Mouse (Mus musculus) liver, embryonic 11.5 days (tissue): Measurements from ENCODE around the gene Olfr671. TPM values are rescaled to one million over a fixed set of nuclear protein-coding genes. Genes with fewer than 3 reads are reported as not detected.
"Not testable (repeated sequence)": the region's sequence is repeated elsewhere in the genome, so short reads cannot be mapped to it uniquely, and the experiment has no call there.

Experiments
- ATAC-seq: fragments of 200-750 bp; cut with Nextera tagmentation; replicated peaks from 2 replicates; pipeline ENCODE4 v1.8.0; 2017; ENCODE audit warnings: moderate number of reproducible peaks, mild to moderate bottlenecking, moderate TSS enrichment, moderate library complexity; ENCODE audit not compliant: low FRiP score
- DNase-seq: peaks from one replicate; pipeline ENCODE4 v3.0.0-alpha.2; 2017; ENCODE audit warnings: low spot score
- H3K27ac ChIP-seq: fragments of 300-500 bp; sonication (generic); 2 replicates; pipeline ENCODE4 v1.5.1; 2014; ENCODE audit warnings: mild to moderate bottlenecking, low read depth, low read length, control low read depth
- H3K27me3 ChIP-seq: fragments of 300-500 bp; sonication (generic); replicated peaks from 2 replicates; pipeline ENCODE4 v1.6.1; 2014; ENCODE audit warnings: low read length, mixed read lengths; ENCODE audit not compliant: control insufficient read depth, insufficient read depth
- H3K36me3 ChIP-seq: fragments of 300-500 bp; sonication (generic); 2 replicates; pipeline ENCODE4 v1.6.1; 2014; ENCODE audit warnings: mild to moderate bottlenecking, low read length, moderate library complexity, mixed read lengths; ENCODE audit not compliant: control insufficient read depth, insufficient read depth
- H3K4me1 ChIP-seq: fragments of 300-500 bp; sonication (generic); replicated peaks from 2 replicates; pipeline ENCODE4 v1.6.1; 2014; ENCODE audit warnings: low read length, mixed read lengths; ENCODE audit not compliant: control insufficient read depth, insufficient read depth
- H3K4me2 ChIP-seq: fragments of 300-500 bp; sonication (generic); 2 replicates; pipeline ENCODE4 v1.6.1; 2014; ENCODE audit warnings: mild to moderate bottlenecking, control low read depth, moderate library complexity
- H3K4me3 ChIP-seq: fragments of 300-500 bp; sonication (generic); 2 replicates; pipeline ENCODE4 v1.5.1; 2014; ENCODE audit warnings: low read depth, low read length, control low read depth
- H3K9ac ChIP-seq: fragments of 300-500 bp; sonication (generic); 2 replicates; pipeline ENCODE4 v1.6.1; 2014; ENCODE audit warnings: low read depth, low read length, control low read depth
- H3K9me3 ChIP-seq: fragments of 300-500 bp; sonication (generic); 2 replicates; pipeline ENCODE4 v1.6.1; 2016; ENCODE audit warnings: low read length, inconsistent platforms, mixed read lengths; ENCODE audit not compliant: control insufficient read depth
- WGBS: fragments of 180-500 bp; shearing (Covaris S2); extraction: QIAGEN DNeasy Blood & Tissue Kit; methylation state at CpG from one replicate; pipeline ENCODE4 v1.1.7; 2014; 5-methylcytosine and 5-hydroxymethylcytosine counted together
- polyA plus RNA-seq: library from polyadenylated mRNA; unstranded; fragments of >200 nt; fragmentation: Nextera tagmentation; extraction: Ambion mirVana; gene quantifications from 2 replicates; pipeline ENCODE4 v1.2.1, GENCODE M21; 2014

Olfr671 gene
- polyA plus RNA-seq: not detected in 2 replicates

- Histone ChIP-seq H3K4me1 (no peaks in the 10 kb centered on the region), H3K27me3 (no peaks in the 10 kb centered on the region), H3K4me2 (no peak within 1 kb of the TSS), H3K9me3 (no peaks in the 10 kb centered on the region), H3K36me3 (no peaks in the 10 kb centered on the region), H3K27ac (no peak within 1 kb of the TSS), H3K9ac (no peak within 1 kb of the TSS), H3K4me3 (no peak within 1 kb of the TSS)
- DNase-seq (no peak), ATAC-seq (no peak)
- 66% methylated on average over 1 of the region's 1 CpGs for WGBS
These were observed at the start of gene Olfr671 for GRCm38 (mm10) chr7:104979026-104979425. Olfr671 (minus strand) TSS chr7:104979126.

- Histone ChIP-seq H3K27ac (no peak within 1 kb of the TSS), H3K4me2 (no peak within 1 kb of the TSS), H3K9me3 (no peaks in the 10 kb centered on the region), H3K36me3 (no peaks in the 10 kb centered on the region), H3K27me3 (no peaks in the 10 kb centered on the region), H3K4me3 (no peak within 1 kb of the TSS), H3K9ac (no peak within 1 kb of the TSS), H3K4me1 (no peaks in the 10 kb centered on the region)
- DNase-seq: no peak
- ATAC-seq: no peak
- WGBS: 69% methylated on average over 1 of the region's 1 CpGs
These were observed 49.4 kb upstream of the Olfr671 start, which contains the start of gene Olfr675 for GRCm38 (mm10) chr7:105028360-105028759. Olfr675 (minus strand) TSS chr7:105028460.

- no peak overlapping the region for H3K9ac ChIP-seq
- WGBS: 77% methylated on average over 1 of the region's 1 CpGs
- ATAC-seq: no peak
- no peaks in the 10 kb centered on the region for H3K9me3 ChIP-seq
- no peaks in the 10 kb centered on the region for H3K4me1 ChIP-seq
- no peak overlapping the region for H3K4me3 ChIP-seq
- DNase-seq: no peak
- H3K36me3 ChIP-seq: no peaks in the 10 kb centered on the region
- H3K27me3 ChIP-seq: no peaks in the 10 kb centered on the region
- H3K4me2 ChIP-seq: no peak overlapping the region
- no peak overlapping the region for H3K27ac ChIP-seq
These were observed 43.6 kb upstream of the Olfr671 start for GRCm38 (mm10) chr7:105022530-105022929.

- no peaks in the 10 kb centered on the region for H3K9me3 ChIP-seq
- H3K27me3 ChIP-seq: no peaks in the 10 kb centered on the region
- ATAC-seq: no peak
- no peak for DNase-seq
- H3K4me3 ChIP-seq: no peak within 1 kb of the TSS
- H3K4me2 ChIP-seq: no peak within 1 kb of the TSS
- no peak within 1 kb of the TSS for H3K27ac ChIP-seq
- H3K4me1 ChIP-seq: no peaks in the 10 kb centered on the region
- H3K36me3 ChIP-seq: no peaks in the 10 kb centered on the region
- no peak within 1 kb of the TSS for H3K9ac ChIP-seq
These were observed 23.0 kb upstream of the Olfr671 start, which contains the start of gene Olfr672 for GRCm38 (mm10) chr7:105001929-105002328. Olfr672 (minus strand) TSS chr7:105002029.

DNA sequence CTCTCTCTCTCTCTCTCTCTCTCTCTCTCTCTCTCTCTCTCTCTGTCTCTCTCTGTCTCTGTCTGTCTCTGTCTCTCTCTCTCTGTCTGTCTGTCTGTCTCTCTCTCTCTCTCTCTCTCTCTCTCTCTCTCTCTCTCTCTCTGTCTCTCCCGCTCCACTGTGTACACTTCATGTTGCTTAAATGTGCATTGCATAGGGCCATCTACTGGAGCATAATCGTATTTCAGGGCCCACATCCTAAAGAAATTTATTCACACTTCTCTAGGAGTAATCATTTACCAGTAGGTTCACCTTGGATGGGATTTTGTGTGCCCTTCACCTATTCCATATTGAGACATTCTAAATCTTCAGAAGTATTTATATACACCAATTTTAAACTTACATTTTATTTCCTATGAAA is 6.4 kb downstream of the Olfr671 start:
- not testable (repeated sequence) for H3K27ac ChIP-seq, H3K4me2 ChIP-seq, H3K36me3 ChIP-seq, DNase-seq, H3K4me3 ChIP-seq, H3K4me1 ChIP-seq, ATAC-seq, H3K9ac ChIP-seq, H3K27me3 ChIP-seq, H3K9me3 ChIP-seq
- WGBS: 72% methylated on average over 2 of the region's 2 CpGs

DNA sequence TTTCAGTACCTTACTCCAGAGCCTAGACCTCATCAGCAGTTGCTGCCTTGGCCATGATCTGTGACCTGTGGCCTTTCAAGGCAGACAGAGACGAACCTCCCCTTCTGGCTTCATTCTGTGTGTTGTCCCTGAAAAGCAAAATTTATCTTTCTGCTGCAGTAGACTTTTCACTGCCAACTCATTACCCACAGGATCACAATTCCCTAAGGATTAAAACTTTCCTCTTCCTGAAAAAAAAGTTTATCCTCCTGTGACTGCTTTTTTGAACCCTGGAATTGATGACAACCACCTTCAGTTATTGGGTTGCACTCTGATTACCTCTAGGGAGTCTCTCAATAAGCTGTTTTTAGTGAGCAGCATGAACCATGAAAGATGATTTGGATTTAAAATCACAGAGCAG is 16.4 kb downstream of the Olfr671 start, which contains the start of gene Olfr670:
Gene Olfr670 (minus strand): TSS at position 101 of the 400 bp plus-strand sequence.
- Histone ChIP-seq H3K9ac (no peak within 1 kb of the TSS), H3K27ac (no peak within 1 kb of the TSS), H3K27me3 (no peaks in the 10 kb centered on the region), H3K4me2 (no peak within 1 kb of the TSS), H3K9me3 (no peaks in the 10 kb centered on the region), H3K4me3 (no peak within 1 kb of the TSS), H3K36me3 (no peaks in the 10 kb centered on the region), H3K4me1 (no peaks in the 10 kb centered on the region)
- DNase-seq: no peak
- no peak for ATAC-seq
- WGBS: 45% methylated on average over 1 of the region's 1 CpGs

GRCm38 (mm10) chr7:104950234-104950633 is 28.7 kb downstream of the Olfr671 start:
- not testable (repeated sequence) for H3K36me3 ChIP-seq, H3K9me3 ChIP-seq, DNase-seq, H3K4me3 ChIP-seq, H3K9ac ChIP-seq, ATAC-seq, H3K27me3 ChIP-seq, H3K4me1 ChIP-seq, H3K4me2 ChIP-seq, H3K27ac ChIP-seq
- 87% methylated on average over 16 of the region's 16 CpGs for WGBS

- WGBS: 71% methylated on average over 1 of the region's 1 CpGs
- no peak for DNase-seq
- no peak within 1 kb of the TSS for H3K27ac ChIP-seq
- H3K36me3 ChIP-seq: no peaks in the 10 kb centered on the region
- no peak for ATAC-seq
- H3K9ac ChIP-seq: no peak within 1 kb of the TSS
- H3K27me3 ChIP-seq: no peaks in the 10 kb centered on the region
- no peak within 1 kb of the TSS for H3K4me2 ChIP-seq
- no peaks in the 10 kb centered on the region for H3K4me1 ChIP-seq
- no peaks in the 10 kb centered on the region for H3K9me3 ChIP-seq
- no peak within 1 kb of the TSS for H3K4me3 ChIP-seq
These were observed 45.0 kb downstream of the Olfr671 start, which contains the start of gene Olfr669 for GRCm38 (mm10) chr7:104933940-104934339. Olfr669 (plus strand) TSS chr7:104934240.

- 67% methylated on average over 1 of the region's 1 CpGs for WGBS
- Histone ChIP-seq H3K4me1 (no peaks in the 10 kb centered on the region), H3K4me2 (no peak within 1 kb of the TSS), H3K36me3 (no peaks in the 10 kb centered on the region), H3K9ac (no peak within 1 kb of the TSS), H3K9me3 (no peaks in the 10 kb centered on the region), H3K27ac (no peak within 1 kb of the TSS), H3K4me3 (no peak within 1 kb of the TSS), H3K27me3 (no peaks in the 10 kb centered on the region)
- no peak for DNase-seq
- ATAC-seq: no peak
These were observed 51.0 kb downstream of the Olfr671 start, which contains the start of gene Olfr668 for GRCm38 (mm10) chr7:104927957-104928356. Olfr668 (minus strand) TSS chr7:104928057.
